Mouse (Mus musculus) heart, adult 18-20 months (tissue): ENCODE data around the gene Rexo5. TPM values are rescaled to one million over a fixed set of nuclear protein-coding genes. Genes with fewer than 3 reads are reported as not detected.

Source experiments
- DNase-seq, 2 experiments: peaks; one replicate each; pipeline ENCODE4 v3.0.0; 2021 to 2022; ENCODE audit warnings: mixed read lengths in 1 of 2
- total RNA-seq, 2 experiments: library from RNA; stranded (reverse); gene quantifications; 2 replicates each; pipeline ENCODE4 v1.2.3; 2021

The Rexo5 gene
- total RNA-seq, 2 experiments from 2014 or later, result 1.1 to 2.1 TPM

DNA sequence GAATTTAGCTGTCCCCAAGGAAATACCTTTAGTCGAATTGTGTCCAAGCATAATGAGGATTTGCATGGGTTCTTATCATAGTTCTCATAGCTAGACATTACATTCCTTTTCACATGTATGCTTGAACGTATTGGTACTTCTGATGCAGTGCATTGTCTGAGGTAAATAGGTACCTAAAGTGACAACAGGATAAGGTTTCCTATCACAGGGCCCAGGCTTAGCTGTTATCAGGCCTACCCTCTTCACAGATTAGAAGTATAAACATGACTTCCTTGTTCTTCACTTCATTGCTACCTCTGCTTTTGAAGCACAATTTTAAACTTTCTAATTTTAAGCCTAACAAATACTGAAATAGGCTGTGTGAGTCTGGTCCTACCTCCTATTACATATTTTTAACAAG, 51.7 kb downstream of the Rexo5 start:
- DNase-seq, result no peak

DNA sequence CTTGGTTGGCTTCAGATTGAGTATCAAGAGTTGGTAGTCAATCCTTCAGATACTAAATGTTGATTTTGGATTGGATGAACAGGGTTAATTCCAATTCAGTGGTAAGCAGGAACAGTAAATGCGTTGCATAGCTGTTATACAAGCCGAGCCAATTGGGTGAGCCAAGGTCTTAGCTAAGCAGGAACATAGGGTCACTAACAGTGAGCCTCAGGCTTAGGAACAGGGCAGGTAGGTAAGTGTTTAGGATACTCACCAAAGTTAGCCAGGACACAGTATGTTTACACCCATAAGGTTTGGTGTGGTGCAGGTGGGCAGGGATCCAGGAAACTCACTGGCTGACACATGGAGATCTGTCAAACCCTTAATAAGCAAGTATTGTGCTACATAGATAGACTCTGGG, 53.6 kb downstream of the Rexo5 start:
- DNase-seq, result no peak

DNA sequence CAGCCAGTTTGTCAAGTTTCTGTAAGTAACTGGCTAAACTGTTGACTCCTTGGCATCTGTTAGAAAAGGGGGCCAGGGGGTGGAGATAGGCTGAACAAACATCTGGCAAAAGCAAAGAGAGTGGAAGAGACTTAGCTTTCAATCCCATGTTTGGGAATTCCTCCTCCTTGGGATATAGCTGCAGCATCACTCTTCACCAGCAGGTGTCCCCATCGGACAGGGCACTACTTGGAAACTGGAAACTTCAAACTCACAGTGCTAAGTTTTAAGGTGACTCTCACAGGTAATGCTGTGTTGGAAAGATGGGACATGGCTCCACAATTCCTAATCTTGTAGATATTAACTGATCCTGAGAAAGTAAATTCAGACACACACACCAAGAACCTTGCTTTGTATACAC, 55.3 kb downstream of the Rexo5 start:
- peak; percentile 58 to 92 for DNase-seq

DNA sequence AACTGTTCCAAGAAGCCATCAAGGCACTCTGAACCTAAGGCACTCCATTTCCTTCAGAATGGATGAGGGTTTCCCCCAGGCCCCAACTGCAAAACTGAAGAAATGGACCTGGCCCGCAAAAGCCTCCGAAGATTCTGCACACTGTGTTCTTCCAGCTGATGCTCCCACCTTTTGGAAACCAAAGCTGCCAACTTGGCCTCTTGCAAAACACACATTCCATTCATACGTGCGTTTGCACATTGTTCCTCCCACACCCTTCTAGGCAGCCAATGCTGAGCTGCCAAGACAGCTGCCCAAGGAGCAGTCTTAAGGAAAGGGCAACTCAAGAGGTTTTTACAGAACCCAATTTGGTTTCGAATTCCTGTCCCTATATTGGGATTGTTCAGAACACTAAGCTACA, 56.9 kb downstream of the Rexo5 start:
- DNase-seq, result peak; percentile 70 to 77

DNA sequence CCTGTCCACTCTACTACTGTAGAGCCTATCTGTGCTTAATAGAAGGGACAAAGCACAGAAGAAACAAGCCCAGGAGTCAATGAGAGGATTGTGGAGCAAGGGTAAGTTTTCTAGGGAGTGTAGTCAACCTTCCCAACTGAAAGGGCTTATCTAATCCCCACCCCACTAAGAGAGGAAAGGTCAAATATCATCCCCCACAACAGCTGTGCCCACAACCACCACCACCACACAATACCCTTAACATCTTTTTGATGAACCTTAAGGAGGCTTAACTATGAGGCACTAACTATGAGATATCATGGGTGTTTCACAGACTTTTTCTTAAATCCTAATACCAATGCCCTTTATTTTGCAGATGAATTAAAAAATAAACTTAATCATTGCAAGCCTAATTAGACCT, 58.7 kb downstream of the Rexo5 start:
- no peak for DNase-seq

DNA sequence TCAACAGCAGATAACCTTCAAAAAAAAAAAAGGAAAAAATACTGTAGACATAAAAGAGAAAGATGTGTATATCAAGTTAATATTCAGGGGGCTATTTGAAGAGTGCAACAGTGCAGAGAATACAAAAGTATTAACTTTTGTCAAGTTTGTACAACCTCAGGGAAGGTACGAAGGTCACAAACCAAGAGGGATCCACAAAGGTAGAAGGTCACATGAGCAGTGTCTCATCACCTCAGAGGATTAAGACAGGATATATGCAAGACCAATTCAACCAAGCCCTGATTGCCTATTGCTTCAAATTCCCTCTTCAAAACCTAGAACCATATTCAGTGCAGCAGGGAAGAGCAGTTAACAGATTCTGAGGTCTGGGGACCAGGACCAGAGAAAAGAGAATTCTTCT, 59.4 kb downstream of the Rexo5 start:
- no peak for DNase-seq

DNA sequence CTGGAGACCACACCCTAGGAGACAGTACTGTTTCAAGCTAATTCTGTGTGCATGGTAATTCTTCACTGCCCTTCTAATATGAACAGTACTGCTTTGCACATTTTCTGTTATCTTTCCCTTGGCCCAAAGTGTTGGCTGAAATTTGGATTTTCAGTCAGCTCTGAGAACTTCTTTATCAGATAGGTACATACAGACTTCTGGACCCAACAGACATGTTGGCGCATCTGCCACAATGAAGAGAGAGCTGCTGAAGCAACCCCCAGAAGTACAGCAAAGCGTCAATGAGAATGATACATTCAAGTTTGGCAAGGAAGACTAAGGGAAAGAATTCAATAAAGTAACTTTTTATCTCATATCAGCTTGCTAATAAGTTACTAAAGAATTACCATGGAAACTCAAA, 60.6 kb downstream of the Rexo5 start:
- no peak for DNase-seq

DNA sequence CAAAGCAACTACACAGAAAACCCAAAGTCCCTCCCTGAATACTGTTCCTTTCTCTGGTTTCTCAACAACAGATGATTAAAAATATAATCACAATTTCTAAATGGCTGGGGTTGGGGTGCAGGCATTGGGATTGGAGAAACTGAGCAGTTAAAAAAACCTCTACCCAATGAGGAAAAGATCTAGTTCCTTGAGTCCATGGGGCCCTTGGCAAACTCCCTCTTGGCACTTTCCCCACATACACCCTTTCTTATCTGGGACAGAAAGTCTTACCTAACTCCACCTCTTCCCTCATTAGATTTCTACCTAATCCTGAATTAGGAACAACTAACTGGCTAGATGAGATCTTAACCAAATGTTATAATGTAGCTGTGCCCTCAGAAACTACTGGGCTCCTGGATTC, 61.2 kb downstream of the Rexo5 start:
- DNase-seq, result no peak

DNA sequence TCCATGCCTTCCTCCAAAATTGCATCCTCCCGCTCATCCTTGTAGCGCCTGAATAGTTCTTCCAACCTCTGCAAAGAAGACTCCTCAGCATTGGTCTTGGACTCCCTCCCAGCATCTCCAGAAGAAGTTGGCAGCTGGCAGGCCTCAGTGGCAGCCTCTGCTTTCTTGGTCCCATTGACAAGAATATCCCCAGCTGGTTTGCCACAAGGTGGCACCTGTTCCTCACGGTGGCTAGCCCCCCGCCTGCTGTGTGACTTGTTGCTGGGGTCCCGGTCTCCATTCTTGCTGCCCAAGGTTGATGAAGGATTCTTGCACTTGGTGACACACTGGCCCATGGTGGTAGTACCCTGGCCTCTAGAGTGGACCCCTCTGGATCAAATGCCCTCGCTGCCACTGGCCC, 65.7 kb downstream of the Rexo5 start:
- DNase-seq, result no peak

DNA sequence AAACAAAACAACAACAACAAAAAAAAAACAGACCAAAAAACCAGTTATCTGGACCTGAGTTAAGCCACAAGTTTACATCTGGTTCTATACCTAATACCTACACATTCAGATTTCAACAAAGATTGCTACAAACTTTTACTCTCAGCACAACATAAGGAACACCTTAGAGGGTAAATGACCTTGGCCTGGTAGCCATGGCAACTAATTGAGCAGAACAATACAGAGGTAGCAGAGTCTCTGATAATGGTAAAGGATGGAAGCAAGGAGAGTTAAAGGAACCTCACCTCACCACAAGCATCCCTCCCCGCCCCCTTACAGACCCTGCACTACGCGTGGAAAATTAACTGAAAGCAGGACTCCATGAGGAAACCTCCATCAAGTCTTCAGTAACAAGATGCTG, 66.3 kb downstream of the Rexo5 start:
- DNase-seq, result no peak

DNA sequence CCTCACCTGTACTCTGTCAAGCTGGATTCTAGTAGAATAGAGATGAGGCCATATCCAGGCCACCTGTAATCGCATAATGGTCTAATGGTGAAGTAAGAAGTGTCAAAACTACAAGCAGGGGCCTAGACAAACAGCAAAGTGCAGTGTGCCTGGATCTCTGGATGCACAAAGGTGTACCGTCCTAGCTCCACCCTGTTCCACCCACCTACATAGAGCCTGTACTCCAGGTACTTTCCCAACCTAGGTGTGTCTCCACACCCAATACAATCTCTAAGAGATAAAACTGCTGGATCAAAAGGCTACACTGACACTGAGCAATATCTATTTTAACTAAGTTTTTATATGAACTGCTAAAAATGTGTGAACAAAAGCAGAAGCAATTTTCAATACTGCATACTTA, 66.7 kb downstream of the Rexo5 start:
- DNase-seq, result no peak

DNA sequence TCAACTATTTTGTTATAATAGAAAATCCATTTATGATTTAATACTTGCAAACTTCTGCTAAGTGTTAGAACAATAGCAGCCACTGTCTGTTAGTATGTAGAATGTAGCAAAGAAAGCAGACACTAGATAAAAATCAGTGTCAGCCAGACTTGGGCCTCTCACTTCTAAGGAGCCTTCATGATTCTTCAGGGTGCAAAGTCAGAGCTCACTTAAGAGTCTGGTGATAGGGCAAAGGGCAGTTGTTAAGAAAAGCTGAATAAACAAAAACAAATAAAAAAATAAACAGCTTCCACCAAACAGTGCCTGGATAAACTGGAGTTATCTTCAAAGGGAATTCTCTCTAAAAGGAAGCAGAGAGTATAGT, 67.1 kb downstream of the Rexo5 start:
- DNase-seq, result no peak

DNA sequence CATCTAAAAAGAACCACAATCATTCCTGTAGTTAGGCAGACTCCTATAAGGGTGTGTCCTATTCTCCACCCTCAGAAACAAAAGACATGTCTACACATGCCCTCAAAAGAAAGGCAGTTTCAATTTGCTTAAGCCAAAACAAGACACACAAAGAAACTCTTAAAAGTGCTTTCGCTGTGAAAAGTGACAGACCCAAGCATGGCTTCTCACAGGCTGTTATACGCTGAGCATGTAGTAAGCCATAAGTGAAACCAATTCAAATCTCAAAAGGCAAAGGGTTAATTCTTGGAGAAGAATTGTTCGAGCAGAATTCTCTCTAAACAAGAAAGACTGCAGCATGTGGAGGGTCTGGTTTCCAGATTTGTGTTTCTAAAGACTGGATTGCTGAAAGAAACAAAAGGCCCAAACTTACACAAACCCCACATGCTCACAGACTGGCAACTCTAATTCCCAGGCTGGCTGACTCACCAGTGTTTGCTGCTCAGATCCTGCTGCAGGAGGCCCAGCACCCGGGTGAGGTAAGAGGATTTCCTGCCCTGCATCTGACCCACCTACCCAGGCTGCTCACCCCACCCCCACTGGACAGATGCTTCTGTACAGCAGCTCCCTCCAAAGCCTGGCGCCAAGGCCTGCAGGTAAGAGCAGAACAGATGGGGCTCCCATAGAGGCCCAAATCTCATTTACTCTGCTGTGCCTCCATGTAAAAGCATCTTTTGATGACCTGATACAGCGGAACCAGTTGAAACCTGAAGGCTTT, 67.7 kb downstream of the Rexo5 start:
- peak; percentile 48 to 75 for DNase-seq

DNA sequence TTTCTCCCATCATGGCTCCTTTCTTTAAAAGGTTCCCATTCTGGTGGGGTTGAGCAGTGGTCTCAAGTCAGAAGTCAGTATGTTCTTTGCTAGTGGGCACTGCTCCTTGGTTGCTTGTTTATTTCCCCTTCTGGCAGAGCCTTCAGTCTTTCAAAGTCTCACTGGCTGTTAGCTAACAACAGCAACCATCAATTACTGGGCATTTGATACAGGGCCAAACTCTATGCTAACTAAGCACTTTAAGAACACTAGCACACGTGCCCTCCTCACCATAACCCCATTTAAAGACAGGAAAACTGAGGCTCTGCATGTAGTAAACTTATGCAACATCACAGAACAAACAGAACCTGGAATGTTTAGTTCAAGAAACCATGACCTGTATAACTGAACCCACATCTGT, 68.4 kb downstream of the Rexo5 start:
- DNase-seq, result no peak

DNA sequence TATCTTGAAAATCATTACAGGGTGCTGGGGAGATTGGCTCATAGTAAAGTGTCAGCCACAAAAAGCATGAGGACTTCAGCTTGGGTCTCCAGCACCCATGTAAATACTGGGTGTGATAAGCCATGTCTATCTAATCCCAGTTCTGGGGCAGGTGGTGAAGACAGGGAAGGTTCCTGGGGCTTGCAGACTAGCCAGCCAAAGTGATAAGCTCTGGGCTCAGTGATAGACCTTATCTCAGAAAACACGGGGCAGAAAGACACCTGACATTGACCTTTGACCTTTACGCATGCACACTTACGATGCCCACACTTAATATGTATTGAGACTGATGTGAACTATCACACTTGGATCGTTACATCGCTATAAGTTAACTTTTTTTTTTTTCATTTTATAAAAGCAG, 70.7 kb downstream of the Rexo5 start:
- DNase-seq, result no peak

DNA sequence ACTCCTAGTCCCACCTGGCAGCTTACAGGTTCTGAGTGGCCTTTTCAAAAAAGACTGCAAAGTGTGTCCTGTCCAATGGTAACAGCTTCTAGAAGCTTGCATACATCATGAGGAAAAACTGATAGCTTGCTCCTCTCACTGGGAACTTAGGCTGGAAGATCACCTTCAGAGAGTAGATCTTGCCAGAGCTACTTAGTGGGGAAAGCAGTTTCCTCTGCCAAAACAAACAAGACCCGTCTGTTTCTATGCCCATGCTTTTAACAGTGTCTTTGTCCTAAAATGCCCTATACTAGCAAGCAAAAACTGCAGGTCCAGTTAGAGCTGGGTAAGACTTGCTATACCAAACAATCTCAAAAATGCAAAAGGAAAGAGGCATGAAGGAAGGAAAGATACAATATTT, 72.3 kb downstream of the Rexo5 start:
- DNase-seq, result peak in 1 of 2 experiments; percentile 22

DNA sequence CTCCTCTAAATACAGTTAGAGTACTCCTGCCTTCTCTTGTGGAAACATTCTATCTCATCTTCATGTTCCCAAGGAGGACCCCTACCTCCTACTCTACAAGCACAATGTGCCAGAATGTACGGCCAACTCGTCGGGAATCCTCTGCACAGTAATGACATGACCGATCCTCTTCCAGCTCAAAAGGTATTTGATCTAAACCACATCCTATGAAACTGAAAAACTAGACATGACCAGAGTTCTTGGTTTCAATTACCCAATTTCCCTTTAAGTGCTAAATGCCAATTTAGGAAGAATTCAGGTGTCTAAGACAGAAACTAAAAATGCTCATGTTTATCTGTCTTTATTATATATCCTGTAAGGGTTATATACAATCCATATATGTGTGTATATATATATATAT, 78.4 kb downstream of the Rexo5 start:
- no peak for DNase-seq

DNA sequence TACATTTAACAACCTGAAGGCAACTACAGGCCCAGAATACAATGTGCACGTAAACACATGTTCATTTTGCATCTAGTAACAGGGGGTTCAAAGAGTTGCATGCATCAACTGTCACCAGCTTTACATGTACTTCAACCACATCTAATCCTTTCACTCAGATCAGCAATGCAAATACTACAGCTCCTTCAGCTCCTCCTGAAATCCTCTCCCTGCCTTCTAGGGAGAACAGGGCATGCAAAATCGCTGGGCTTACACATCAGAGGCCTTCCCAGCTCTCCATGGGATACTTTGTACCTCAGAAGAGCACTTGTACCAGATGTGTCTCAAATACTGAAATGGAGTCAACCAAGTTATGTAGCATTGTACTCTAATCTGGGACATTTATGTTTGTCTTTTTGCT, 79.2 kb downstream of the Rexo5 start:
- no peak for DNase-seq

DNA sequence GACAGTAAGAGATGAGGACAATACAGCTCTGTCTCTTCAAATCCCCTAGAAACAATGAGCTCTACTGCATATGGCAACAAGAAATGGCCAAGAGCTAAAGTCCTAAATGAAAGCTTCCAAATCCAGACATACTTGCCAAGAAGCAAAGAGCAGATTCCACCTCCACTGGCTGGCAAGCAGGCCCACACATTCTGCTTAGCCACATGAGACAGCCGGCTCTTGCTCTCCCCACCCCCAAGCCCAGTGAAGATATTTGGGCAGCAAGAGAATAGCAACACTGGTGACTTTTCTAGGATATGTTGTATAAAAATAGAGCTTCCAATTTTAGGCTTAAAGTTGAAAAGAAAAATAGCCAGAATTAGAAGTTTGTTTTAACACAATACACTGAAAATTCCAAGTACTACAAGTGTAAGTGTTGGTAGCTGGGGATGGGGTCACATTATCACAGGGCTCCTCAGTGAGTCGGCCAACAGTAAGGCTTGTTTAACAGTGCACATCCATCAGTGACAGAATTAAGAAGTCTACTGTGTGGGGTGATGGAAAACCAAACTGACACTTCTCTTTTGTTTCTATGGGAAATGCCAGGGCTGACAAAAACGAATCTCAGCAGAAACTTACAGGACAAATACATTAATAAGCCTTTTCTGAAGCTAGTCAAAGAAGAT, 82.1 kb downstream of the Rexo5 start:
- DNase-seq, result peak in 1 of 2 experiments; percentile 60

DNA sequence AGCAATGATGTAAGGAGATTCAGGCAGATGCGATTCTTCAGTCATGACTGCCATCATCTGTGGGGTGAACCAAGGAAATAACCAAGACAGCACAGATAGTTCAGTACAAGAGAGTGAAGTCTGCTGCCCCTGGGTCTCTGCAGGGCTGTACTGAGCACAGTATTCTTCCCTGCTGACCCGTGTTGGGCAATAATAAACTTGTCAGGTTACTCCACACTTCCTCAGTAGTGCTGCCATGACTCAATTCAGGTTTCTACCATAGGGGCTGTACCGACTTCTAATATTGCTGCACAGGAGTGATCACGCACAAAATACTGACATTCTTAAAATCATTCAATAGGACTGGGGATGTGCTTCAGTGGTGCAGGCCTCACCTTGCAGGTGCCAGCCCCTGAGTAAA, 85.4 kb downstream of the Rexo5 start:
- DNase-seq, result no peak

DNA sequence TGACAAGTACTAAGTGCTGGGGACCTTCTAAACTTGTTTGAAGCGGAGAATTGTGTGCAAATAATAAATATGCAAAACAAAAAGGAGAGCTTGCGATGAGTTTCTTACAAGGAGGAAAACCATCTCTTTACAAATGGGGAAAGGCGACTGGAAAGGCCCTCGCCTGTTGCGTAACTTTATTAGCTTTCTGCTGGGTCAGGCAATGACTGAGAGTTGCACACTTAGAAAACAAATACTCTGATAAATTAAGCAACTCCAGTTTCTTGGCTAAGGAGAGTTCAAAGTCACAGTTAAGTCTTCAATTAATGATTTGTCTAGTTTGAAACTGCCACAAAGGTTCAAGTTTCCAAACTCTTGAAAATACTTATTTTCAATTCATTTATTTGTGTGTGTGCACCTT, 86.5 kb downstream of the Rexo5 start:
- peak; percentile 50 to 63 for DNase-seq

DNA sequence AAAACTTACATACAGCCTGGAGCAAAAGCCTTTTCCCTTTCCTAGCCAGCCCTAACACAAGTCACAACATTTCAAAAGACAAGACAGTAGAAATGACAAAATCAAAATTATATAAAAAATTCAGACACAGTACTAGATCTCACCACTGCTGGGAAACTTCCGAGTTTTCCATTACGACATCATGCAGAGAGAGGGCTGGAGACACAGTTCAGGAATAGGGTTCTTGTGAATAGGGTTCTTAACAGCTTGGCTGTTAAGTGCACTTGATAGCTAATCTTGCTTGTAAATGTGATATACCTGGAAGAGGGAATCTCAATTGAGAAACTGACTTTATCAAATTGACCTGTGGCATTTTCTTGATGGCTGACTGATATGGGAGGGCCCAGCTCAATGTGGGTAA, 87.4 kb downstream of the Rexo5 start:
- DNase-seq, result no peak

DNA sequence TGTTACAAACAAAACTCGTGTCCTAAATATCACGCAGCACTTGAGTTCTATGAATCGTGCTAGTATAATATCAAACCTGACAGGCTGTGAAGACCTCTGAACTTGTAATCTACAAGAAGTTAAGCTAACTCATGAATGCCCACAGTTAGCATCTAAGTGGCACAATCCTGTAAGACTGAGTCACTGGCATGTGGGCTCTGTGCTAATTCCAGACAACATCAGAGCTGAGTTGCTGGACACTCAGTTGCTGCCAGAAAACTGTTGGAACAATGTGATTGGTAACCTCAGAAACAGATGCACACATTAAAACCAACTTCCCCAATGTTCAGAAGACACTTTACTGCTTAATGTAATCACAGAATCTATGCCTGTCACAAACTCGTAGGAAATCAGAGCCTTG, 94.1 kb downstream of the Rexo5 start:
- no peak for DNase-seq

DNA sequence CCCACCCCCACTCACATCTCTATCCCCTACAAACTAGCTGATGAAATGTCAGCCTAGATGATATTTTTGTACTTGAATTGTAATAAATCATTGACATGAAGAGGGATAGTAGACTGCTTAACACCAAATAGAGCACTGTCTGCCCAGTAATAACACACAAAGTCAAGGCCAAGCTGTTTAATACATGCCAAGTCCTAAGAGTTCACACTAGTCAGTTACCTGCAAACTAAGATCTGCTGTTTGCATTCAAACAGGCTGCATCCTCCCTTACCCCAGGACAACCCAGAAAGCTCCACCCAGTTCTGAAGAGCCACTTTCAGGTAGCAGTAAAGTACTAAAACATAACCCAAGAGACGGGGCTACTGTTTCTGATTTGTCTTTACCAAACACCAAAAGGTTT, 98.4 kb downstream of the Rexo5 start:
- no peak for DNase-seq
